Mouse (Mus musculus): Measurements from ENCODE around the gene Snx33. TPM values are rescaled to one million over a fixed set of nuclear protein-coding genes. Genes with fewer than 3 reads are reported as not detected.

The Snx33 gene
- total RNA-seq, 2 experiments from 2014 or later, result 3.4 to 5.4 TPM

GRCm38 (mm10) chr9:56890522-56891250, 37.5 kb downstream of the Snx33 start:
- DNase-seq, result no peak

- DNase-seq, result peak; percentile 30
Measured at GRCm38 (mm10) chr9:56889817-56890216, 38.4 kb downstream of the Snx33 start.

- no peak for DNase-seq
Measured at GRCm38 (mm10) chr9:56887581-56887980, 40.6 kb downstream of the Snx33 start.

- DNase-seq, result no peak
Measured at GRCm38 (mm10) chr9:56886601-56887000, 41.6 kb downstream of the Snx33 start.

GRCm38 (mm10) chr9:56886113-56886512, 42.1 kb downstream of the Snx33 start:
- DNase-seq, result peak; percentile 15

GRCm38 (mm10) chr9:56884328-56884727, 43.8 kb downstream of the Snx33 start:
- DNase-seq, result no peak

GRCm38 (mm10) chr9:56883470-56883869, 44.7 kb downstream of the Snx33 start:
- DNase-seq, result peak; percentile 8

GRCm38 (mm10) chr9:56882818-56883217, 45.4 kb downstream of the Snx33 start:
- DNase-seq, result peak; percentile 75

- DNase-seq, result peak; percentile 34
Measured at GRCm38 (mm10) chr9:56882283-56882682, 45.9 kb downstream of the Snx33 start.

GRCm38 (mm10) chr9:56881539-56882082, 46.6 kb downstream of the Snx33 start:
- DNase-seq, result no peak

- peak; percentile 14 for DNase-seq
Measured at GRCm38 (mm10) chr9:56880790-56881189, 47.4 kb downstream of the Snx33 start.

GRCm38 (mm10) chr9:56877284-56877683, 50.9 kb downstream of the Snx33 start:
- DNase-seq, result no peak

GRCm38 (mm10) chr9:56876784-56877183, 51.4 kb downstream of the Snx33 start:
- peak; percentile 62 for DNase-seq

- no peak for DNase-seq
Measured at GRCm38 (mm10) chr9:56873097-56873496, 55.1 kb downstream of the Snx33 start.

GRCm38 (mm10) chr9:56872105-56872903, 55.9 kb downstream of the Snx33 start:
- DNase-seq, result no peak

GRCm38 (mm10) chr9:56871191-56871590, 57.0 kb downstream of the Snx33 start:
- peak; percentile 74 for DNase-seq

GRCm38 (mm10) chr9:56870778-56871177, 57.4 kb downstream of the Snx33 start:
- no peak for DNase-seq

- DNase-seq, result no peak
Measured at GRCm38 (mm10) chr9:56869552-56869951, 58.6 kb downstream of the Snx33 start.

GRCm38 (mm10) chr9:56868292-56868691, 59.9 kb downstream of the Snx33 start:
- peak; percentile 62 for DNase-seq

Measured in gastrocnemius, postnatal 25 days (tissue).